Mouse (Mus musculus) heart, adult 2 months (tissue): ENCODE measurements at regions not wholly inside any gene's neighbourhood (a gene's known extent, or its start where the extent isn't known, plus 50 kb on each side); places are given as distances from the start of the nearest gene placed in this dataset.

Source experiments
- DNase-seq, 2 experiments: peaks; one replicate each; pipeline ENCODE4 v3.0.0; 2021
- H3K27ac ChIP-seq: fragments of 200-600 bp; 2 replicates; pipeline ENCODE4 v1.8.1; 2022
- H3K27me3 ChIP-seq: fragments of 200-500 bp; 2 replicates; pipeline ENCODE4 v1.6.1; 2012; ENCODE audit warnings: mild to moderate bottlenecking, low read length, inconsistent platforms, mixed read lengths; ENCODE audit not compliant: control insufficient read depth, insufficient read depth
- H3K36me3 ChIP-seq: fragments of 200-500 bp; 2 replicates; pipeline ENCODE4 v1.6.1; 2012; ENCODE audit warnings: low read length, inconsistent platforms; ENCODE audit not compliant: control insufficient read depth, insufficient read depth
- H3K4me1 ChIP-seq: fragments of 200-500 bp; 2 replicates; pipeline ENCODE4 v1.6.1; 2011; ENCODE audit warnings: low read length; ENCODE audit not compliant: control insufficient read depth, insufficient read depth
- H3K4me3 ChIP-seq: fragments of 200-600 bp; 2 replicates; pipeline ENCODE4 v1.8.1; 2022
- H3K79me2 ChIP-seq: fragments of 200-500 bp; replicated peaks from 2 replicates; pipeline ENCODE4 v1.6.1; 2012; ENCODE audit warnings: mild to moderate bottlenecking, inconsistent platforms, low read length, moderate library complexity, mixed read lengths; ENCODE audit not compliant: control insufficient read depth, insufficient read depth
- H3K9ac ChIP-seq: fragments of 200-500 bp; 2 replicates; pipeline ENCODE4 v1.6.1; 2012; ENCODE audit warnings: low read depth, mild to moderate bottlenecking, control low read depth, inconsistent platforms, low read length, mixed read lengths
- CTCF ChIP-seq: fragments of 200-600 bp; IDR thresholded peaks from 2 replicates; pipeline ENCODE4 v1.8.1; 2022; ENCODE audit warnings: antibody characterized with exemption, mild to moderate bottlenecking, moderate library complexity
- EP300 ChIP-seq: fragments of 200-500 bp; IDR thresholded peaks from 2 replicates; pipeline ENCODE4 v1.6.1; 2011; ENCODE audit warnings: low read depth, low read length, control low read depth; ENCODE audit not compliant: insufficient read depth
- POLR2A ChIP-seq: fragments of 200-500 bp; IDR thresholded peaks from 2 replicates; pipeline ENCODE4 v1.6.1; 2011; ENCODE audit warnings: mild to moderate bottlenecking, low read depth, low read length, control low read depth; ENCODE audit not compliant: insufficient read depth
- WGBS: fragments of 180-500 bp; shearing (Covaris S2); methylation state at CpG from one replicate; pipeline ENCODE4 v1.1.7; 2018; 5-methylcytosine and 5-hydroxymethylcytosine counted together
- intact Hi-C: fragments of 180-260 bp; cut with DNase I; formaldehyde crosslinking; loops from one replicate; pipeline ENCODE4 v1.15.1; 2025

DNA sequence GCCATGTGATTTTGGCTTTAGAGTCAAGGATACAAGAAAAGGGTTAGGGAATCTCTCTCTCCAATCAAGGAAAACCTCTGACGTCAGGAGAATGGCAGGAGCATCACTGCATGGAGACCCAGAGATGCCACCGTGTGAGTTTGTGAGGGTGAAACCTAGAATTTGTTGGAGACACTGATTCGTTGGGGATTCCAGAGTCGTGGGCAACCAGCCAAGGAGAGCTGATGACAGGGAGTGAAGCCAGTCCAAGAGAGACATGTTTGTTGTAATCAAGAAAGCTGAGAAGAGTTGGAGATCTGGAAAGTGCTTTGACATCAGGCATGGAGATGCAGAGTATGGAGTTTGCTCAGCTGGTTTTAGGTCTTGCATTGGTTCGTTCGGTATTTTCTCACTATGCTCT, 236.6 kb upstream of the Tbc1d5 start:
- no peak for DNase-seq
- no peak overlapping the region for H3K4me3 ChIP-seq
- intact Hi-C loops: no loop called here
- no peaks in the 10 kb centered on the region for H3K27me3 ChIP-seq
- H3K36me3 ChIP-seq: no peaks in the 10 kb centered on the region
- no peaks in the 10 kb centered on the region for H3K79me2 ChIP-seq
- TF ChIP-seq CTCF: no peak
- TF ChIP-seq POLR2A: no peak
- TF ChIP-seq EP300: no peak
- no peak overlapping the region for H3K9ac ChIP-seq
- 58% methylated on average over 6 of the region's 6 CpGs for WGBS
- no peak overlapping the region for H3K27ac ChIP-seq
- H3K4me1 ChIP-seq: no peaks in the 10 kb centered on the region; the same call in 1 of the 2 replicates

- intact Hi-C loops: no loop called here
- H3K79me2 ChIP-seq: no peaks in the 10 kb centered on the region
Observed at GRCm38 (mm10) chr17:51414304-51414703, 235.2 kb upstream of the Tbc1d5 start.

DNA sequence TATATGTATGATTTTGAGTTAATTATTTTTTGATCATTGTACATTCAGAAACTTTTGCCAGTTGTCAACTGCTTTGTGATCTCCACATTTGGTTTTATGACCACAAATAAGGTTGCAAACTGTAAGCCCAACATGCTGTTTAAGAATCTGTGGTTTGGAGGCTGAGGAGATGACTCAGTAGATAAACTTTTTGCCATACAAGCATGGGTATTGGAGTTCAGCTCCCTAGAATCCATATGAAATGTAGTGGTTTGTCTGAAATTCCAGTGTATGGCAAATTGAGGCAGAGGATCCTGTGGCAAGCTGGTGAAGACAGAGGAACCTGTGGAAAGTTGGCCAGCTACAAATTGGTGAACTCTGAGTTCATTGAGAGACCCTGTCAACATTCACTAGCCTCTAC, 234.6 kb upstream of the Tbc1d5 start:
- H3K9ac ChIP-seq: no peak overlapping the region
- no peaks in the 10 kb centered on the region for H3K79me2 ChIP-seq
- no peaks in the 10 kb centered on the region for H3K36me3 ChIP-seq
- DNase-seq: no peak
- H3K4me1 ChIP-seq: no peaks in the 10 kb centered on the region; the same call in 1 of the 2 replicates
- intact Hi-C loops: no loop called here
- H3K27me3 ChIP-seq: no peaks in the 10 kb centered on the region
- no peak overlapping the region for H3K27ac ChIP-seq
- no peak overlapping the region for H3K4me3 ChIP-seq
- no peak for TF ChIP-seq EP300
- no peak for TF ChIP-seq CTCF
- no peak for TF ChIP-seq POLR2A

More at GRCm38 (mm10) chr17:51414304-51414703, 235.2 kb upstream of the Tbc1d5 start:
- Histone ChIP-seq H3K4me3 (no peak overlapping the region), H3K27ac (no peak overlapping the region), H3K9ac (no peak overlapping the region), H3K27me3 (no peaks in the 10 kb centered on the region), H3K4me1 (no peaks in the 10 kb centered on the region; the same call in 1 of the 2 replicates), H3K36me3 (no peaks in the 10 kb centered on the region)
- no peak for DNase-seq
- TF ChIP-seq POLR2A: no peak
- no peak for TF ChIP-seq EP300
- no peak for TF ChIP-seq CTCF
- WGBS: 31% methylated on average over 4 of the region's 4 CpGs

GRCm38 (mm10) chr17:51411545-51412094, 232.5 kb upstream of the Tbc1d5 start:
- Histone ChIP-seq H3K36me3 (no peaks in the 10 kb centered on the region), H3K79me2 (no peaks in the 10 kb centered on the region), H3K9ac (no peak overlapping the region), H3K27me3 (no peaks in the 10 kb centered on the region), H3K4me3 (no peak overlapping the region), H3K27ac (no peak overlapping the region), H3K4me1 (peaks cover 2% of the 10 kb centered on the region)
- 90% methylated on average over 12 of the region's 12 CpGs for WGBS
- TF ChIP-seq POLR2A (no peak), EP300 (no peak), CTCF (no peak)
- no peak for DNase-seq
- intact Hi-C loops: no loop called here

DNA sequence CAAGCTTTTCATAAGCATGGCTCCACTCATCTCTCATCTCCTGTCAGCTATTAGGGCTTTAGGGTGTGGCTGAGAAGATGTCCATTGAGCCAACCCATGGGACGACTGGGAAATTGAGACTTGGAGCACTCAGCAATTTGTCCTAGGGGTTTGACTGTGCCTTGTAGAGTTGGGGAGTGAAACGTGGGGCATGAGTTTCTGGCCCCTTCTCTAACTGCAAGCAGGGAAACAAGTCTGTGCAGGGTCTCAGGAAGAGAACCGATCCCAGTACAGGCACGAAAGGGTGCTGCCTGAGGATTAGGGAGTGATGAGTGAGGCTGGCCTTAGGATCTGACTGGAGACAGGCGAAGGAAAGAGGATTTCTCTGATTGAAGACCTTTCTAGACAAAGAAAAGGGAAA, 229.7 kb upstream of the Tbc1d5 start:
- peaks cover 2% of the 10 kb centered on the region; the same call in 1 of the 2 replicates for H3K4me1 ChIP-seq
- H3K27ac ChIP-seq: no peak overlapping the region
- no peak overlapping the region for H3K4me3 ChIP-seq
- H3K79me2 ChIP-seq: no peaks in the 10 kb centered on the region
- no peak for DNase-seq
- H3K36me3 ChIP-seq: no peaks in the 10 kb centered on the region
- 44% methylated on average over 5 of the region's 5 CpGs for WGBS
- intact Hi-C loops: no loop called here
- TF ChIP-seq CTCF (no peak), EP300 (no peak), POLR2A (no peak)
- no peaks in the 10 kb centered on the region for H3K27me3 ChIP-seq
- H3K9ac ChIP-seq: no peak overlapping the region

GRCm38 (mm10) chr17:51408367-51408766, 229.2 kb upstream of the Tbc1d5 start:
- TF ChIP-seq POLR2A: no peak
- no peak for TF ChIP-seq EP300
- TF ChIP-seq CTCF: no peak
- Histone ChIP-seq H3K4me3 (no peak overlapping the region), H3K27me3 (no peaks in the 10 kb centered on the region), H3K4me1 (peaks cover 2% of the 10 kb centered on the region; the same call in 1 of the 2 replicates), H3K9ac (no peak overlapping the region), H3K36me3 (no peaks in the 10 kb centered on the region), H3K27ac (no peak overlapping the region), H3K79me2 (no peaks in the 10 kb centered on the region)
- intact Hi-C loops: no loop called here
- 40% methylated on average over 3 of the region's 3 CpGs for WGBS
- DNase-seq: peak in 1 of 2 experiments; percentile 7
